Mouse (Mus musculus) lung, postnatal 14 days (tissue): ENCODE results near the gene Bcl7c.
A peak's percentile ranks its signal among the peaks of the same experiment; 100 is the strongest.
"Not testable (repeated sequence)": the region's sequence is repeated elsewhere in the genome, so short reads cannot be mapped to it uniquely, and the experiment has no call there.

Source experiments
- DNase-seq: peaks from one replicate; pipeline ENCODE4 v3.0.0; 2021

The Bcl7c gene

GRCm38 (mm10) chr7:127708207-127709078, at the start of gene Bcl7c:
TSS of gene Bcl7c (minus strand) at chr7:127708933.
- peak; percentile 91 for DNase-seq

GRCm38 (mm10) chr7:127753741-127754140, 45.0 kb upstream of the Bcl7c start:
- no peak for DNase-seq

GRCm38 (mm10) chr7:127753158-127753557, 44.4 kb upstream of the Bcl7c start:
- no peak for DNase-seq

- DNase-seq = no peak
These were observed 43.3 kb upstream of the Bcl7c start for GRCm38 (mm10) chr7:127752069-127752468.

GRCm38 (mm10) chr7:127751619-127752018, 42.9 kb upstream of the Bcl7c start:
- DNase-seq = no peak

GRCm38 (mm10) chr7:127750131-127751127, 41.7 kb upstream of the Bcl7c start:
- no peak for DNase-seq

- DNase-seq = no peak
These were observed 39.5 kb upstream of the Bcl7c start for GRCm38 (mm10) chr7:127748235-127748560.

- DNase-seq = no peak
These were observed 39.0 kb upstream of the Bcl7c start for GRCm38 (mm10) chr7:127747559-127748234.

- no peak for DNase-seq
These were observed 38.1 kb upstream of the Bcl7c start for GRCm38 (mm10) chr7:127746494-127747491.

GRCm38 (mm10) chr7:127745652-127746493, 37.1 kb upstream of the Bcl7c start:
- DNase-seq = peak; percentile 93

- peak; percentile 90 for DNase-seq
These were observed 36.5 kb upstream of the Bcl7c start for GRCm38 (mm10) chr7:127745251-127745651.

GRCm38 (mm10) chr7:127744366-127745045, 35.8 kb upstream of the Bcl7c start, which contains the start of gene Fbxl19:
TSS of gene Fbxl19 (plus strand) at chr7:127744543.
- DNase-seq = peak; percentile 79

- not testable (repeated sequence) for DNase-seq
These were observed 23.3 kb upstream of the Bcl7c start, which contains the start of gene Ctf2 for GRCm38 (mm10) chr7:127732066-127732465. TSS of gene Ctf2 (minus strand) at chr7:127732166.

- DNase-seq = no peak
These were observed 21.4 kb upstream of the Bcl7c start for GRCm38 (mm10) chr7:127730170-127730569.

- no peak for DNase-seq
These were observed 19.2 kb upstream of the Bcl7c start for GRCm38 (mm10) chr7:127727898-127728297.

- DNase-seq = no peak
These were observed 17.2 kb upstream of the Bcl7c start for GRCm38 (mm10) chr7:127725924-127726323.

GRCm38 (mm10) chr7:127725490-127725889, 16.8 kb upstream of the Bcl7c start:
- DNase-seq = no peak

- no peak for DNase-seq
These were observed 10.5 kb upstream of the Bcl7c start for GRCm38 (mm10) chr7:127719258-127719657.

GRCm38 (mm10) chr7:127718339-127718738, 9.6 kb upstream of the Bcl7c start:
- DNase-seq = no peak

GRCm38 (mm10) chr7:127716992-127717391, 8.3 kb upstream of the Bcl7c start:
- DNase-seq = peak; percentile 72
